Mouse (Mus musculus) liver, embryonic 14.5 days (tissue): ENCODE results near the gene Gm28036.

Source experiments
- CTCF ChIP-seq: IDR thresholded peaks from 2 replicates; pipeline ENCODE4 v1.5.1; 2016; ENCODE audit warnings: antibody characterized with exemption, low read depth, control low read depth
- EP300 ChIP-seq: IDR thresholded peaks from 2 replicates; pipeline ENCODE4 v1.6.1; 2016; ENCODE audit warnings: antibody characterized with exemption, low read depth

DNA sequence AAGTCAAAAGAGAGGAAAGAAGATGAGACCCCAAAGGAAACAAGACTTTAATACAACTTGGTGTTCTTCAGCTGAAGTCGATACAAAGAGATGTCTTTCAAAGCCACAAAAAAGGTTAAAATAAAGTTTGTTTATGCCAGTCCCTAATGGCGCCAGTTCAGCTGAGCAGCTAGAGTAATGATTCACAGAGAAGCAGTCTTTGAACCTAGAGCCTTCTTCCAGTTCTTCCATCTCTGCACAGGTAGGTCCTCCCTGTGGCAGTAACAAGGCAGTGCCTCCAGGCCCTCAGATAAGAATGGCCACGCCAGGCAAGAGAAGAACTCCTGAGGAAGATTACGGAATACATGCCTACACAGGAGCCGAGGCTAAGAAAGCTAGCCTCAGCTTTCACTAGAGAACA is 3.2 kb downstream of the Gm28036 start:
- TF ChIP-seq CTCF (no peak), EP300 (no peak)
